Mouse (Mus musculus): ENCODE data around the gene Ice1. TPM values are rescaled to one million over a fixed set of nuclear protein-coding genes. Genes with fewer than 3 reads are reported as not detected.

Gene Ice1
- total and polyA plus RNA-seq, 2 experiments from 2014 or later: 25.4 to 77.4 TPM

DNA sequence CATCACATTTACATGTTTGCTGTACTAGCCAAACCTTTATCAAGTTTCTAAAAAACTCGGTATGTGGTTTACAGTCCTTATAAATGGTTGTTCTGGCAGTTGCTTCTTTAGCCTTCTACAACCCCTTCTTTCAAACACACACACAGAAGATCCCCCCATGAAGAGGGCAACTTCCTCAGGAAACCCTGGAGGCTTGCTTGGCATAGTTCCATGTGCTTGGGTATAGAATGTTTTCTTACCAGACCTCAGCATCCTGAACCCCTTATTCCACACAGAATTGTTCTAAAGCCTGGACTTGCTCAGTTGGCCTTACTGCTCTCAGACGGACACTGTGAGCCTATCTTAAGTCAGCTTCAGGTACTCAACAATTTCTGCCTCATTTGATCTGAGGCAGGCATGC is 24.6 kb downstream of the Ice1 start:
- no peak overlapping the region for H3K9ac ChIP-seq (replicated peaks; ENCODE audit: low read length, poor library complexity, severe bottlenecking)
- no peaks in the 10 kb centered on the region for H3K9me3 ChIP-seq (ENCODE audit: low read length)
- ATAC-seq (ENCODE audit: low FRiP score) (no peak), DNase-seq (ENCODE audit: low spot score) (no peak)
- H3K27me3 ChIP-seq (ENCODE audit: insufficient read depth, low read length): no peaks in the 10 kb centered on the region
- H3K4me3 ChIP-seq (ENCODE audit: low read depth, low read length): no peak overlapping the region
- TF ChIP-seq CTCF (IDR thresholded peaks at IDR 0.05): no peak
- peaks cover 78% of the 10 kb centered on the region for H3K36me3 ChIP-seq (ENCODE audit: insufficient read depth, low read length)
- WGBS: 80% methylated on average over 2 of the region's 2 CpGs
- H3K4me2 ChIP-seq (ENCODE audit: low read depth, low read length, poor library complexity, severe bottlenecking): no peak overlapping the region
- H3K27ac ChIP-seq (ENCODE audit: low read depth, low read length): no peak overlapping the region
- H3K4me1 ChIP-seq (ENCODE audit: insufficient read depth, low read length): no peaks in the 10 kb centered on the region

DNA sequence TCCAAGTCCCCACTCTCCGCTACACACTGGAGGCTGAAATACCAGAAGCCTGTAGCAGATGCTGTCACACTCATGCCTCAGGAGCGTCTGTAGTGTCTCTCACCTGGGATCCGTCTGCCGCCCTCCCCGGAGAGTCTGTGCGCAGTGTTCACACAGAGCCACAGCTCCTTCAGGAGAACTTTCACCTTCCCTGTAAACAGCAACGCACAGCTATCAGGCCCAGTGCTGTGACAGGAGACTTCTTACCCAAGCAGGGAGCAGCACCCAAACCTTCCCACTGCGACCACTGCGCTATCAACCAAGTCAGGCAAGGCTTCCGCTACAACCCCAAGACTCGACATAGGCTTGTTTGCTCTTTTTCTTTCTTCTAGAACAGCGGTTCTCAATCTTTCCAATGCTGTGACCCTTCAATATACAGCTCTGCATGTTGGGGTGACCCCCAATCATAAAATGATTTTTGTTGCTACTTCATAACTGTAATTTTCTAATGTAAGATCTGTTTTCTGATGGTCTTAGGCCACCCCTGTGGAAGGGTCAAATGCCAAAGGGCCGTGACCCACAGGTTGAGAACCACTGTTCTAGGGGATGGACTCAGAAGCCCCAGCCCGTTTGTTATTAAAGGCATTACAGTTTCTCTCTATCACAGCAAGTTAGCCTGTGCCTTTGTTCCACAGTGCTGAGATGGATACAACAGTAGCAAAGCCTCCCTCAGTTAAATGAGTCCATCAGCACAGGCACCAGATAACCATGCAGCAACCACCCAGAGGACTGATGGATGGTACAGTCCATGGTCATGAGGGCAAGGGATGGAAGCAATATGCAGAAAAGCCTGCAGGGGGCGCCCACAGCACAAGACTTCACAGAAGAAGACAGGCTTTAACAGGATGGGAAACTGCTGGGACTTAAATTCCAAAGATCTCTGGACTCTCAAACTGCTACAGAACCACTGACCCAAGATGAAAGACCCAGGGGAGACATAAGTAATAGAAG is 26.7 kb downstream of the Ice1 start:
- no peak overlapping the region for H3K27ac ChIP-seq (ENCODE audit: low read depth, low read length)
- no peaks in the 10 kb centered on the region for H3K4me1 ChIP-seq (ENCODE audit: insufficient read depth, low read length)
- no peak overlapping the region for H3K4me3 ChIP-seq (ENCODE audit: low read depth, low read length)
- DNase-seq (ENCODE audit: low spot score) (peak; percentile 78), ATAC-seq (ENCODE audit: low FRiP score) (peak; percentile 70)
- H3K9me3 ChIP-seq (ENCODE audit: low read length): no peaks in the 10 kb centered on the region
- WGBS: 88% methylated on average over 15 of the region's 15 CpGs
- H3K4me2 ChIP-seq (ENCODE audit: low read depth, low read length, poor library complexity, severe bottlenecking): no peak overlapping the region
- peak; percentile 87 for TF ChIP-seq CTCF (IDR thresholded peaks at IDR 0.05)
- H3K9ac ChIP-seq (replicated peaks; ENCODE audit: low read length, poor library complexity, severe bottlenecking): no peak overlapping the region
- no peaks in the 10 kb centered on the region for H3K27me3 ChIP-seq (ENCODE audit: insufficient read depth, low read length)
- peaks cover 81% of the 10 kb centered on the region for H3K36me3 ChIP-seq (ENCODE audit: insufficient read depth, low read length)

- ATAC-seq (ENCODE audit: low FRiP score) (no peak), DNase-seq (ENCODE audit: low spot score) (no peak)
- Histone ChIP-seq H3K27me3 (ENCODE audit: insufficient read depth, low read length) (no peaks in the 10 kb centered on the region), H3K27ac (ENCODE audit: low read depth, low read length) (no peak overlapping the region), H3K9me3 (ENCODE audit: low read length) (no peaks in the 10 kb centered on the region), H3K4me3 (ENCODE audit: low read depth, low read length) (no peak overlapping the region), H3K4me2 (ENCODE audit: low read depth, low read length, poor library complexity, severe bottlenecking) (no peak overlapping the region), H3K4me1 (ENCODE audit: insufficient read depth, low read length) (no peaks in the 10 kb centered on the region), H3K36me3 (ENCODE audit: insufficient read depth, low read length) (peaks cover 83% of the 10 kb centered on the region), H3K9ac (replicated peaks; ENCODE audit: low read length, poor library complexity, severe bottlenecking) (no peak overlapping the region)
- TF ChIP-seq CTCF (IDR thresholded peaks at IDR 0.05): no peak
- WGBS: 95% methylated on average over 3 of the region's 3 CpGs
These were observed 27.8 kb downstream of the Ice1 start for GRCm38 (mm10) chr13:70609632-70610031.

- H3K4me1 ChIP-seq (ENCODE audit: insufficient read depth, low read length): no peaks in the 10 kb centered on the region
- TF ChIP-seq CTCF (IDR thresholded peaks at IDR 0.05): no peak
These were observed 32.1 kb downstream of the Ice1 start for GRCm38 (mm10) chr13:70605366-70605765.

GRCm38 (mm10) chr13:70604723-70605122 is 32.7 kb downstream of the Ice1 start:
- H3K9me3 ChIP-seq (ENCODE audit: low read length): no peaks in the 10 kb centered on the region
- H3K4me3 ChIP-seq (ENCODE audit: low read depth, low read length): no peak overlapping the region
- no peak overlapping the region for H3K27ac ChIP-seq (ENCODE audit: low read depth, low read length)
- ATAC-seq (ENCODE audit: low FRiP score): no peak
- no peak overlapping the region for H3K9ac ChIP-seq (replicated peaks; ENCODE audit: low read length, poor library complexity, severe bottlenecking)
- H3K36me3 ChIP-seq (ENCODE audit: insufficient read depth, low read length): peaks cover 92% of the 10 kb centered on the region
- no peaks in the 10 kb centered on the region for H3K27me3 ChIP-seq (ENCODE audit: insufficient read depth, low read length)
- no peaks in the 10 kb centered on the region for H3K4me1 ChIP-seq (ENCODE audit: insufficient read depth, low read length)
- DNase-seq (ENCODE audit: low spot score): no peak
- WGBS: 86% methylated on average over 8 of the region's 8 CpGs
- H3K4me2 ChIP-seq (ENCODE audit: low read depth, low read length, poor library complexity, severe bottlenecking): no peak overlapping the region
- peak; percentile 49 for TF ChIP-seq CTCF (IDR thresholded peaks at IDR 0.05)

More at GRCm38 (mm10) chr13:70605366-70605765, 32.1 kb downstream of the Ice1 start:
- 96% methylated on average over 5 of the region's 5 CpGs for WGBS
- Histone ChIP-seq H3K27ac (ENCODE audit: low read depth, low read length) (no peak overlapping the region), H3K9ac (replicated peaks; ENCODE audit: low read length, poor library complexity, severe bottlenecking) (no peak overlapping the region), H3K9me3 (ENCODE audit: low read length) (no peaks in the 10 kb centered on the region), H3K4me3 (ENCODE audit: low read depth, low read length) (no peak overlapping the region), H3K36me3 (ENCODE audit: insufficient read depth, low read length) (peaks cover 92% of the 10 kb centered on the region), H3K27me3 (ENCODE audit: insufficient read depth, low read length) (no peaks in the 10 kb centered on the region), H3K4me2 (ENCODE audit: low read depth, low read length, poor library complexity, severe bottlenecking) (no peak overlapping the region)
- DNase-seq (ENCODE audit: low spot score) (no peak), ATAC-seq (ENCODE audit: low FRiP score) (no peak)

- Histone ChIP-seq H3K27ac (ENCODE audit: low read depth, low read length) (no peak overlapping the region), H3K27me3 (ENCODE audit: insufficient read depth, low read length) (no peaks in the 10 kb centered on the region), H3K9ac (replicated peaks; ENCODE audit: low read length, poor library complexity, severe bottlenecking) (no peak overlapping the region), H3K4me2 (ENCODE audit: low read depth, low read length, poor library complexity, severe bottlenecking) (no peak overlapping the region), H3K36me3 (ENCODE audit: insufficient read depth, low read length) (peaks cover 75% of the 10 kb centered on the region), H3K9me3 (ENCODE audit: low read length) (no peaks in the 10 kb centered on the region), H3K4me1 (ENCODE audit: insufficient read depth, low read length) (no peaks in the 10 kb centered on the region), H3K4me3 (ENCODE audit: low read depth, low read length) (no peak overlapping the region)
- no peak for TF ChIP-seq CTCF (IDR thresholded peaks at IDR 0.05)
- WGBS: 67% methylated on average over 1 of the region's 1 CpGs
- ATAC-seq (ENCODE audit: low FRiP score) (no peak), DNase-seq (ENCODE audit: low spot score) (no peak)
These were observed 35.9 kb downstream of the Ice1 start for GRCm38 (mm10) chr13:70601566-70601965.
